Mouse (Mus musculus) layer of hippocampus, postnatal 10 days (tissue): ENCODE data around the gene 4931406P16Rik. TPM values are rescaled to one million over a fixed set of nuclear protein-coding genes. Genes with fewer than 3 reads are reported as not detected.
A peak's percentile ranks its signal among the peaks of the same experiment; 100 is the strongest.
"Not testable (repeated sequence)": the region's sequence is repeated elsewhere in the genome, so short reads cannot be mapped to it uniquely, and the experiment has no call there.

Experiments used
- DNase-seq, 2 experiments: peaks; one replicate each; pipeline ENCODE4 v3.0.0; 2021; ENCODE audit warnings: low spot score in 2 of 2
- long read RNA-seq: library from polyadenylated mRNA; stranded (forward); transcript quantifications from one replicate; pipeline ENCODE4 v2.0.0, GENCODE M21; 2023
- total RNA-seq, 2 experiments: library from RNA; stranded (reverse); gene quantifications; 2 replicates each; pipeline ENCODE4 v1.2.3; 2021

4931406P16Rik gene
- total RNA-seq: 10 to 100 TPM; 57.7 to 62.4 TPM
- long read RNA-seq, full-length matches to known transcripts: 1 of 9 reads
- long read RNA-seq, partial matches to known transcripts: 0 of 9 reads
- long read RNA-seq, other reads (novel, unspliced or antisense): 8 of 9 reads

DNA sequence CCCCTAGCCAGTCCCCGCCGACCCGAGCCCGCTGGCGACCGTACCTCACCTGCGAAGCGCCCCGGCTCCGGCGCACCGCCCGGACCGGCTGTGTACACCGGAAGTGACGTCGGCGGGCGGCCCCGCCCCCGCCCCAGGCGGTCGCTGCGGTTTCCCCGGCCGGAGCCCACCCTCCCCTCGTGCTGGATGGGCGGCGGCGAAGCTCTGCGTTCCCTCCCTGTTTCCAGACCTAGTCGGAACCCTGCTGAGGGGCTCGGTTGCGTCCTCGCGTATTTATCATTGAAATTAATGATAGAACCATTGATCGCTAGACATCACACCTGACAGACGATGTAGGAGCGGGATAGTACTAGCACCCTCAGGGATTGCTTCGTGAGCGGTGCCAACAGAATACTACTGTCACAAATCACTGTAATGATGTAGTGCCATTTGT, at the start of gene 4931406P16Rik:
4931406P16Rik (minus strand) TSS at position 109 of the 433 bp plus-strand sequence.
- peak; percentile 86 to 92 for DNase-seq

DNA sequence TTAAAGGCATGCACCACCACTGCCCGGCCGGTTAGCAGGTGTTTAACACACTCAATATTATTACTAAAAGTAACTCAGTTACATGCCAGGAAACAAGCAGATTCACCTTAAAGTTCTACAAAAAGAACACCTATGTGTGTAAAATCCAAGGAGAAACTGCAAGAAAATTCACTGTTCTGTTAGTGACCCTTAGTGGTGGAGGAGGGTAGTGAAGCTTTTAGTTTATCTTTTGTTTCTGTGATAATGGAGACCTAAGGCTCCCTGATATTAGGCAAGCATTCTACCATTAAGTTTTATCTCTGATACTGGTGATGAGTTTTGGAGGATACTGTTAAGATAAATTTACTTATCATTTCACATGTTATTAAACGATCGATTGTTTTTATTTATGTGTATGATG, 42.3 kb upstream of the 4931406P16Rik start:
- DNase-seq: no peak

DNA sequence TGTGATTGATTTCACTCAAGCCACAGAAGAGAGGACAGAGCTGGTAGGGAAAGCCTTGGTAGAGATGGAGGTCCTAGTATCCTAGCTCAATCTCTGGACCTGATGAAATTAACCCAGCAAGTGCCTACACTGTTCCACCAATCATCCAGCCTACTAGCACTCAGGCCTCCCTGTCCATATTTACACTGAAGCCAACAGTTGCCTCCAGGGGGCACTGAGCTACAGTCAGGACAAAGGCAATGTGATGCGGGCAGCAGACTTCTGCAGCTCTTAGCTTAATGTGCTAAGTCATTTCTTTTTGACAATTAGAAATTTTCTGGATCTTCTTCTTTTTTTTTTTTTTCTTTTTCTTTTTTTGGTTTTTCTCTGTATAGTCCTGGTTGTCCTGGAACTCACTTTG, 38.6 kb upstream of the 4931406P16Rik start:
- DNase-seq: no peak

DNA sequence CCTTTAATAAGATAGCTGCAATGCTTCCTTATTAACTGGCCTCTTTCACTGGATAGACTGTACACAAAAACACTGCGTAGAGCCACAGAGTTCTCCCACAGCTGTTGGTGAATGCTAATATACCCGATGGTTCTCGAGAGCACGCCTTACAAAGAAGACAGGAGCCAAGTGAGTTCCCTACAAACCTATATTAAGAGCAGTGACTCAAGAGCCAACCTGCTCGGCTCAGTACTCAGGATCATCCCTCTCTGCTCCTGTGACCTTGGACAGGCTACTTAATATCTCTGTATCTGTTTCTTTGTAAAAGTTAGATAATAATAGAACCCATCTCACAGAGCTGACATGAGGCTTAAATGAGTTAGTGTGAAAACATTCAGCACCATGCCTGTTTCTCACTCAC, 36.8 kb upstream of the 4931406P16Rik start:
- no peak for DNase-seq

DNA sequence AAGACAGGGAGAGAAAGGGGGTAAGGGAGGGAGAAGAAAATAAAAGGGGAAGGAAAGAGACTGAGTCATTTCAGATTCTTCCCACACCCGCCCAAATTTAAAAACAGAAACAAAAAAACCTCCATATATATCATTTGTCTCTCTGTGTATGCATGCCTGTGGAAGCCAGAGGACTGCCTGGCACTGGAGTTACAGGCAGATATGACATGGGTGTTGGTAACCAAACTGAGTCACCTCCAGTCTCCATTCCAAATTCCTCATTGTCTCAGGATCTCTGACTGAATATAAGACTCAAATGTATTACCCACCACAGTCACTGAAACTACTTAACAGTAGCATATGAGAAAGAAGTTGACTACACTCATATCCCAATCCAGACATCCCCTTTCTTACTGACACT, 34.7 kb upstream of the 4931406P16Rik start:
- DNase-seq: no peak

DNA sequence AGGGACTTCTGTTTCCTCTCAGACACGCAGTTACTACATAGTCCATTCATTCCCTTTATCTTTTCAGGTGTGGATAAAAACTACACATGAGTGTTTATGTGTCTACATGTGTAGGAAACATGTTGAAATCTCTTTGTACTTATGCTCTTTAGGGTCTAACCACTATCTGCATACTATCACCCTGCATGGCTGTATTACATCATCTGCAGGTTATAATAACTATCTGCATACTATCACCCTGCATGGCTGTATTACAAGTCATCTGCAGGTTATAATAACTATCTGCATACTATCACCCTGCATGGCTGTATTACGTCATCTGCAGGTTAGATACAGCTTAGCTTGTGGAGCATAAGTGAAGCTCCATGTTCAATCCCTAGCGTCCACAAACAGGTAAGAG, 33.7 kb upstream of the 4931406P16Rik start:
- no peak for DNase-seq

DNA sequence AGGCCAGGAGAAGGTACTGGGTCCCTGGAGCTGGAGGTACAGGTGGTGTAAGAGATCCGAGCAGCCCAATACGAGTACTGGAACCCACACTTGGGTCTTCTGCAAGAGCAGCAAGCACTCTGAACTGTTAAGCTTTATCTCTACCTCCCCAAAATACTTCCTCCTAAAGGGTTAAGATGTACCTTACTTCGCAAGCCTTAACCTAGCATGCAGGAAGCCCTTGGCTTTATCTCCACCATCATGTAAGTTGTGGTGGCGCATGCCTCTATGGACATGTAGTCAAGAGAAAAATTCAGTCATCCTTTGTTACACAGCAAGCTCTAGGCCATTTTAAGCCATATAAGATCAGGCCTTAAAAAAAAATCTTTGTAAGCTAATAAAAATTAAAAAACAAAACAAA, 33.2 kb upstream of the 4931406P16Rik start:
- no peak for DNase-seq

DNA sequence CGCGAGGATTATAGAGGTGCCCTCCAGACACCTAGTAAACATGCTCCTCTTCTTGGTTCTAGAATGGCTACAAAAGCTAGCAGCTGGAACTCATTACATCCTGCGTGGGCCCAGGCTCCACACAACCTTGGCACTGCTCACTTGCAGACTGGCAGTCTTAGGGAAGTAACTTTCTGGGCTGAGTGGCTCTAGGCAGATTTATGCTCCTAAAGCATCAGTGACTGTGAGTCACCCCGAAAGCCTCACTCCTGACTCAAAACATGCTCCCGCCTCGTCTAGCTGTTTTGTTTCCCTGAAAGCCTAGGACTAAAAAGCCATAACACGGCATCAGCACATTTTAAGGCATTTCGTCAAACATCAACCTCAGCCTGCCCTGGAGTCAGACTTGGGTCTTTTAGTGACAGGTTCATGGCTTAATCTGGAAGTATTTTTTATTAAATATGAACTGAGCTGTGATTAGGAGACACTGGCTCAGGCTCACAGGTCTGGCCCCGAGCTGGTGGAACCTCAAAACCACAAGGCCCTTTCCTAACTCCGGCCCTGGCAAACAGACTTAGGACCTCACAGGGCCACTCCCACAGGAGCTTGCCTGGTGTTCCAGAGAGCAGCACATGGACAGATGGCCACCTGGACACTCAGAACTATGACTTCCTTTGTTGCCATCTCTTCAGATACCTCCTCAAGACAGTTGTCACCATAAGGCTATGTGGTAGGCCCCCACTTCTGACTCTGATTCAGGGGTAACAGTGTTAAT, 28.9 kb upstream of the 4931406P16Rik start:
- no peak for DNase-seq

DNA sequence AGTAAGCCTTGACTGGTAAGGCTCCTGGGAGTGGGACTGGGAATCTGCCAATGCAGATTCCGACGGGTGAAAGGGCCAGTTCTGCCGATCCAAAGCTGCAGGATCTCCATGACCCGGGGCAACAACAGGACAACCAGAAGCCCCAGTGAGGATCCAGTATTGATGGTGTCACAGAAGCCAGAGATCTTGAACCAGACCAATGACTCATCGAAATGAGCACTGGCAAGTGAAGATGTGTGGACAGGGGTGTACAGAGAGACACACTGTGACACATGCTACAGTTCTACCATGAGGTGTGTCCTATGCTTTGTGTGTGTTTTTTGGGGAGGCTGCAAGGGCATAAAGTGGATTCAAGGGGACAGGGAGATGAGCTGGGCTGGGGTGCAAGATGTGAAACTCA, 27.5 kb upstream of the 4931406P16Rik start:
- DNase-seq: no peak

DNA sequence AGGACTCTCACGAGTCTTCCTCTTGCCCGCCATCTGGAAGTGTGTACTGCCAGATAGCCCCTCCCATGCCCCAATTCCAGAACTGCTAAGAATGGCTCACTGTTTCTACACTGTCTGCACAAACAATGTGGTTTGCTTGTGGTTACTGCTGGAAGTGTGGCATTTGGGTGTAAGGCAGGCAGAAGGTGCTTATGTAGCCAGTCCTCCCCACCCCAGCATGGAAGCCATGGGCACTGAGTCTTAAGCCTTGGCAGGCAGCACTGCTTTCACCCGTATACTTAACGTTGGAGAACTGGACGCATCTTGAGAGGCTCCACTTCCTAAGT, 25.8 kb upstream of the 4931406P16Rik start:
- no peak for DNase-seq

DNA sequence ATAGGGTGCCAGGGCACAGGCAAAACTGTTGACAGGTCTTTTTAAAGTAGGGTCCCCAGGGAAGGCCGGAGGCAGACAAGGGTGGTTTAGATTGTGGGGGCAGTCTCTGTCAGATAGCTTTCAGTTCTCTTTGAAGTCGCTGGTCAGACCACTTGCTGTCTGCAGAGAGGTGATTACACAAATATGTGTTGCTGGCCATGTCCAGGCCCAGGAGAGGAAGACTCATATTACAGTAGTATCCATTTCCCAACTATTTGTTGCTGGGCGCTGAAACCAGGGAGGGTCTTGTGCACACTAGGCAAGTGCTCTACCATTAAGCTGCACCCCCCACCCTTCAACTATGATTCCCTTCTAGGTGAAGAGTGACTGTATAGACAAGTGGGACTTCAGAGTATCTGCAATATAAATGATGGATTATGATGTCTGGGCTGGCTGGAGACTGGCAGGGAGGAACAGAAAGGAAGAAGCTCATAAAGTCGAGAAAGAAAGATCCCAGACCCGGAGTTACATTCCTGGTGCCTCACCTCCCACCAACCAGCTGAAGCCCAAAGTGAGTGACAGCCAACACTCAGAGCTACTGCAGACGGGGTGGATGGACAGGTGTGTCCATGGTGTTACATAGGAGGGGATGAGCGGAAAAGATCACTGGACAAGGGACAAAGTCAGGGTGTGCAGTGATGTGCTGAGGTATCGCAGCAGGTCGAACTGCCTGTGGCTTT, 25.3 kb upstream of the 4931406P16Rik start:
- DNase-seq: no peak

DNA sequence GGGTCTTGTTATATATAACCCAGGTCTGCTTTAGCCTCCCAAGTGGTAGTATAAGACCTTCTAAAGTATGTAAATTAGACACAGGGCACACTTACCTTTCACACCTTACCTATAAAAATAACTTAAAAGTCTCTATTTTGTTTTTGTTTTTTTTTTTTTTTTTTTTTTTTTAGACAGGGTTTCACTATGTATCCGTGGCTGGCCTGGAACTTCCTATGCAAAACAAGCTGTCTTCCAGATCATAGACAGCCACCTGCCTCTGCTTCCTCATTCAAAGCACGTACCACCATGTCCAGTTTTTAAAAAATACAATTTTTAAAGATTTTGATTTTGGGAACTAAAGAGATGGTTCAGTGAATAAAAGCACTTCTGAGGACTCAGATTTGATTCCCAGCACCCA, 23.9 kb upstream of the 4931406P16Rik start:
- DNase-seq: no peak

DNA sequence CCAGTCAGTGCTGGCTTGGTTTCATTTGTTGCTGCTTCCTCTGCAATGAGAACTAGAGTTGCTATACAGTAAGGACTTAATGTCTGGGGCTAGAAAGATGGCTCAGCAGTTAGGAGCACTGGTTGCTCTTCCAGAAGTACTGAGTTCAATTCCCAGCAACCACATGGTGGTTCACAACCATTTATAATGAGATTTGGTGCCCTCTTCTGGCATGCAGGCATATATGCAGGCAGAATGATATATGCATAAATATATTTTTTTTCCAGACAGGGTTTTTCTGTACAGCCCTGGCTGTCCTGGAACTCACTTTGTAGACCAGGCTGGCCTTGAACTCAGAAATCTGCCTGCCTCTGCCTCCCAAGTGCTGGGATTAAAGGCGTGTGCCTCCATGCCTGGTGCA, 23.2 kb upstream of the 4931406P16Rik start:
- DNase-seq: not testable (repeated sequence)

DNA sequence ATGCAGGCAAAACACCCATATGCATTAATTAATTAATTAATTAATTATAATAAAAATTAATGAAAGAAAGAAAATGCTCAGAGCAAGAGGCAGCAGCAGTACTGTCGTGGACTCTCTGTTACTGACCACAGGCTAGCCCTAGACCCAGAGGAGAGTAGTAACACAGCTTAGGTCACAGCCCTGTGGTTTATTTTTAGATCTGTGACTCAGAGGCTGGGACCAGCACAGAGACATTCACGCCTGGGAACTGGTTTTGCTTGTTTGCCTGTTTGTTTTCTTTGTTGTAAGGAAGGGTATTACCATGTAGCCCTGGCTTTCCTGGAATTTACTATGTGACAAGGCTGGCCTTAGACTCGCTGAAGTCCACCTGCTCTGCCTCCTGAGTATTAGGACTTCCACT, 14.1 kb upstream of the 4931406P16Rik start:
- no peak for DNase-seq

DNA sequence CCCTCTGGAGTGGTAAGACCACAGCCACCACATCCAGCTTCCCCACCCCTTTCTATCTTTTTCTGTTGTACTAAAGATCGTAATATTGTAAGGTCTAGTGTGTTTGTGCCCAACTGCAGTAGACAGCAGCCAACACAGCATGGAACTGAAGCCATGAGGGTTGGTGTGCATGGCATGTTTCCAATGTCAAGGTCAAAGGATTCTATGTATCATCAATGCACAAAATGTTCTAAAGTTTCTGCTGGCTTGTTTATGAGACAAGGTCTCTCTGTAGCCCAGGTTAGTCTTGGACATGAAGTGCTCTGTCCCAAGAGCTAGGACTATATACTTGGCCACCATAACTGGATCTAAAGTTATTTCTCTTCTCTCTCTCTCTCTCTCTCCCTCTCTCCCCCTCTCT, 11.5 kb upstream of the 4931406P16Rik start:
- DNase-seq: no peak

DNA sequence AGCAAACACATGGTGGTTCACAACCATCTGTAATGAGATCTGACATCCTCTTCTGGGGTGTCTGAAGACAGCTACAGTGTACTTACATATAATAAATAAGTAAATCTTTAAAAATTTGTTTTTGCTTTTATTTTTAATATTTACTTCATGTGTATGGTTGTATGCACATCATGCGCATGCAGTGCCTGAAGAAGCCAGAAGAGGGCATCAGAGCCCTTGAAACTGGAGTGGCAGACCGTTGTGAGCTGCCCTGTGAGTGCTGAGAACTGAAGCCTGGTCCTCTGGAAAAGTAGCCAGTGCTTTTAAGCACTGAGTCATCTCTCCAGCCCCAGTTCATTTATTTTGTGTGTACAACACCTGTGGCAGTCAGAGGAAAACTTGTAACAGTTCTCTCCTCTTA, 10.7 kb upstream of the 4931406P16Rik start:
- DNase-seq: no peak

DNA sequence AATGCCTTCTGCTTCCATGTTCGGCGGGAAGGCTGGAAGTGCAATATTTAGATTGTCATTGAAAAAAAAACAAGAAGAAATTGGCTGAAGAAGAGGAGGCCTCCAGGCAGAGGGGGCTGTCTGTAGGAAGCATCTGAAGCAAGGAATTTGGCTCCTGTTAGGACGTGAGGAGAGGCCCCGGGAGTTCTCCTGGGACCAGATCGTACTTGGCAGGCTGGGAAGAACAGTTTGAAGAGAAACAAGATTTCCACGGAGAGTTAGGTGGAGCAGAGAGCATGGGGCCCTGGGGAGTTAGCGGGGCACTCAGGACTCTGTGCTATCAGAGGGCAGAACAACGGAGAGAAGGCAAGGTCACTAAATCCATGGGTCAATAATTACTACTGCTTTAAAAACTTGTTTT, 10.0 kb upstream of the 4931406P16Rik start:
- no peak for DNase-seq

DNA sequence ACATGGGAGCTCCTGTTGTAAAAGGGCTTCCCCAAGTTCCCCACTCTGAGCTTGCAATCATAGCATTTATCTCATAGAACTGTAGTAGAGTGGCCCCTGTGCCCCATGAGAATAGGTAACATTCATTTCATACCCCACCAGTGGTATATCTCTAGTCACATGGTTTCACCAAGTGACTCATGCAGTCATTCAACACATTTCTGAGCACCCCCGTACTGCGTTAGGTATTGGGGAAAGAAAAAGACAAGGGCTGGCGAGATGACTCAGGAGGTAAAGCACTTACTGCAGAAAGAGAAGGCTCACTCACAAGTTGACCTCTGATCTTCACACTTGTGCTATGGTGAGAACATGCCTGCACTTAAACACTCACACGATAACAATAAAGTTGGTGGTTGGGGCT, 8.6 kb upstream of the 4931406P16Rik start:
- DNase-seq: no peak

DNA sequence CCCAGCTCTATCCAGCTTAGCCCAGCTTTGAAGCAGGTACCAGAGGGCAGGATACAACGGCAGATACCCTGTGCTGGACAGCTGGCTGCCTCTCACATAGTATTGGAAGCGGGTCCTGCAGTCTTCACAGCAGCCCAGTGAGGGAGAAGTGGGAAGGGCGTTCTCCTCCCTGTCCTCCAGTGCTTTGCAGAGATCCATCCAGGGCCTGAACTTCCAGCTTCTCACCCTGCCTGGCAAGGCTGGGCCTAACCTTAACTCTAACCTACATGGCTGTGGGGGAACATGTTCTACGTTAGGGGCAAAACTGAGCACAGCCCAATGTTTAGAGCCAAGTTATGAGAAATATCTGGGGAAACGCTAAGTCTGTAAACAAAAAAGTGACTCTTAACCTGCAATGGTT, 7.8 kb upstream of the 4931406P16Rik start:
- DNase-seq: no peak

DNA sequence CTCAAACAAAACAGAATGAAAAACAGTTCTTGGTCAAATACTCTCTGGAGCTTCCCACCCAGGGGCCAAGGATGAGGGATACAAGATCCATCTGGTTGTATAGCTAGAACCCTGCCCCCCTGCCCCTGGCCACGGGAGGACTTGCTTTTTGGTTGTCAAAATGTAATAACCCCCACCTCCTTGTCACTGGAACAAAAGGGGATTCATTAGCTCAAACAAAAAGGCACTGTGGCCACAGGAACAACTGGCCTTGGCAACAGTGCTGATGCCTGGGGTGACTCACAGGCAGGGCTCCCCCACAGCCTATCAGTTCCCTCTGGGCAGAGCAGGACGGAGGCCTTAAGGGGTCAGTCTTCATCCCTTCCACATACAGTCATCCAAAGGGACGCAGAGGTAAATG, 6.6 kb upstream of the 4931406P16Rik start:
- peak; percentile 30 to 36 for DNase-seq

DNA sequence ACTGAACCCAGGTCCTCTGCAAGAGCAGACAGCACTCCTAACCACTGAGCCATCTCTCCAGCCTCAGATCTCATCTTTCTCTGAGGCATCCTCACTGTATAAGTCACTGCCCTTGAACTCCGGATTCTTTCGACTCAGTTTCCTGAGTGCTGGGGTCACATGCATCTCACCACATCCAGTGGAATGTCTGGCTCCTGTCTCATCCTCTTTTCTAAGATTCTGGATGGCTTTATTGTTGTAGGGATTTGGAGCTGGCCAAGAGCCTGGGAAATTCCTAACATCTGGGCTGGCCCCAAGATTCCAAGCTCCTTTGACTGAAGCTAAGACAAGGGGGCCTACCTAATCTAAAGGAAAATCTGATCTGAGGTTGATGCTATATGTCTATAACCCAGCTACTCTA, 5.8 kb upstream of the 4931406P16Rik start:
- no peak for DNase-seq

DNA sequence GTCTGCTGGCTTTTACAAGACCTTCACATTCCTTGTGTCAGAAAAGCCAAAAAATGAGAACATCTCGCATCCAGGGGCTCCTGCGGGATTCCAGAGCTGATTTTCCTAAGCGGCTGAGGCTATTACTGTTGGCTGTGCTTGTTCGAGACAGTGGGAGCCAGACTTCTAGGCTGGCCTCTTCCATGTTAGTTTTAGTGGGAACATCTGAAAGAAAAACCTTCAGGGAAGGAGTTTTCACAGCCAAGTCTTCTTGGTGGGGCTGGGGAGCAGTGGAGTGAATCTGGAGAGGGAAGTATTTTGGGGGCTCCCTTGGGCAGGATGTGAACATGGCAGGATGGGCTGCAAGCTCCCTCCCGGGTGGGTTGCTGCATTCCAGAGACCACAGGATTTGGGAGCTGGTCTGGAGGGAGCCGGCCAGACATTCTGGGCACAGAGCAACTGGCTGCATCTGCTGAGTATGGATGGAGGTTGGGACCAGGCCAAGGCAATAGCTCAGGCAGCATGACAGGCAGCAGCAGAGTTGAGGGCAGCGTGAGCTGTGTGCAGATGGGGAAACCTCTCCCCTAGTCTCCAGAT, 4.6 kb upstream of the 4931406P16Rik start:
- peak; percentile 48 to 57 for DNase-seq
